Mouse (Mus musculus) T-cell, adult 2 months (primary cell): ENCODE measurements at regions not wholly inside any gene's neighbourhood (a gene's known extent, or its start where the extent isn't known, plus 50 kb on each side); places are given as distances from the start of the nearest gene placed in this dataset.

ENCODE experiments used
- DNase-seq: peaks from one replicate; pipeline ENCODE4 v3.0.0; 2022; ENCODE audit warnings: low spot score

DNA sequence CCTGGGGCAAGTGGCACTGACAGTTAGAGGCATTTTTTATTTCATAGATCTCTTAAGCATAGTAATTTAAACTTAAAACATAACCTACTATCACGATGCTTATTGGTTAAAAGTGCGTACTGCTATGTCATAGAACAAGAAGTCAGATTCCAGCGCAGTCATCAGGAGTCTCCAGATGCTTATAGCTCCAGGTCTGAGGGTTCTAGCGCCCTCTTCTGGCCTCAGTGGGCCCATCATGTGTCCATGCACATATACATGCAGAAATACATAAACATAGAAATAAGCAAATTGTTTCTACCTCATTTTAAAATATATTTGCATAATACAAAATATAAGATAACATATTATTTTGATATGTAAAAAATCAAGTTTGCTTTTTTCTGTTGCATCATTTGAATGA lies 1002.8 kb upstream of the Adgrl2 start:
- no peak for DNase-seq

DNA sequence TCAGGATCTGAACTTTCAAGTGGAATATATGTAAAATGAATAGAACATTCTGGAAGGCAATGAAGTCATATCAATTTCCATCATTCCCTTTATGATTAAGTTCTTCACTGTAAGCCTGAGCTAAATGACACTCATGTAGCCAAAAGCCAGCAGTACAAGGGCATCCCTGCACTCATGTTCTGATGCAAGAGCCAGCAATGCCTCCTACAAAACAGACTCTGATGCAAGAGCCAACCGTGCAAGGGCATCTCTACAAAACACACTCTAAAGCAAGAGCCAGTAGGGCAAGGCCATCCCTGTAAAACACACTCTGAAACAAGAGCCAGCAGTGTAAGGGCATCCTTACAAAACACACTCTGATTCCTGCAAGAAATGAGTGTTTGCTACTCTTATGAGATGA lies 997.4 kb upstream of the Adgrl2 start:
- no peak for DNase-seq

- DNase-seq = no peak
Measured at GRCm38 (mm10) chr3:149956993-149957392, 966.6 kb upstream of the Adgrl2 start.

- DNase-seq = no peak
Measured at GRCm38 (mm10) chr3:149936197-149936596, 945.8 kb upstream of the Adgrl2 start.

- no peak for DNase-seq
Measured at GRCm38 (mm10) chr3:149934832-149935231, 944.5 kb upstream of the Adgrl2 start.

- DNase-seq = no peak
Measured at GRCm38 (mm10) chr3:149928456-149929360, 938.4 kb upstream of the Adgrl2 start.

DNA sequence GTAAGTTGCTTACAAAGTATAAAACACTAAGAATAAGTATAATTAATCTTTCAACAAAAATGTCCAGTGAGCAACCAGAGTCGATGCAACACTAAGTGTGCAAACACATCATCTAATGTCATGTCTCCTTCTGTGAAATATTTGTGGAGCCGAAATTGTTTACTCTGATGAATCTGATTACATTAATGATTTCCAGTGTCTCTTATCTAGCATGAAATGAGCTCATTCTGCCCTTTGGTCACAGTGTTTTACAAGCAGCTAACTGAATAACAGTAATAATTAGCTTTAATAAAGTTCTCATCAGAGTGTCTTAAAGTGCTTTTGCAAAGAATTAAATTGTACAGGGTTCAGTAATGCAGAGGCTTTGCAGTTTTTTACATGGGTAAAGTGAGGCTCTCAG lies 929.9 kb upstream of the Adgrl2 start:
- DNase-seq = no peak

GRCm38 (mm10) chr3:149918201-149918600 lies 927.8 kb upstream of the Adgrl2 start:
- no peak for DNase-seq

DNA sequence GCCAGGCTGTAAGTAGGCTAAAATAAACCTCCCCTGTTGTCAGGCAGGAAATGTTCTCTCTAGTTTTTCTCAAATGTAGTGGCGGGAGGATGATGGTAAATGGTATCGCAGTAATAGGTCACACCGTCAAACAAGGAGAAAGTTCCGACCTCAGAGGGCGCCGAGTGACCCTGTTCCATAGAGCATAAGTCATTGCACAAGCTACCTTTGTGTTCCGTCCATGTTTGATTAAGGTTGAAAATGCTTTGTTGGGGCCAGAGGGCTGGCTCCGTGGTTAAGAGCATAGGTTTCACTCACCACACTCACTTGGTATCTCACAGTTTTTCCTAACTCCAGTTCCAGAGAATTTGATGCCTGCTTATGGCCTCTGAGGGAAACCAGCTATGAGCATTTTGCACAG lies 920.4 kb upstream of the Adgrl2 start:
- DNase-seq = no peak

DNA sequence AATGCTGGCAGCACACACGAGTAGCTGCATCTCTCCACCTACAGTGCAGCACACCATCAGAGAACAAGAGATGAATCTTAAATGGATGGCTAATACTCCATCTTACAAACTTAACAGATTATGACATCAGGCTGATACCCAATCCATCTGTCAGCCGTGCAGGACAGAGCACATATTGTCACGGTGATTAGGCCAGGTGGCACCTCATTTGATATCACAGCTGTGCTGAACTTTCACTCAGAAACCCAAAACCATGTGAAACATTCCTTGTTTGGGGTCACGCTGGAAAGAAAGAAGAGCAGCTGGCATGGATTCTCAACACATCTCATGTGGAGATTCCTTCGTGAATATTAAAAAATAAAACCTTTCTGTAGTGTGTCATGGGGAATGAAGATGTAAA lies 911.4 kb upstream of the Adgrl2 start:
- DNase-seq = no peak

DNA sequence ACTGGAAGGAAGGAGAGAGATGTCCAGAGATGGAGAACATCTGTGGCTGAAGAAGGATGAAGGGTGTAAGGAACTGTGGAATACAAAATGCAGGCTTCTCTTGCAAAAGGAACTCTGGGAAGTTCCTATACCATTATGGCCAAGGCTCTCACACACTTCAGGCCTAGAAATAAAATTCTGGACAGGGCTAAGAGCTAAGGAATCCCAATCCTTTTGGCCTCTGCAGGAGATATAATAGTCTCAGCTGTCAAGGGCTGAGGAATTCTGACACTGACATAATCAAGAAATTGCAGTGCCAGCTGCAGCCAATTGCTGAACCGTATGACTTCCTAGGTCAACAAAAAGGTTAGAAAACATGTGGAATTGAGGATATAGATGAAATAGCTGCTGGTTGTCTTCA lies 886.2 kb upstream of the Adgrl2 start:
- DNase-seq = no peak

GRCm38 (mm10) chr3:149865945-149866344 lies 875.6 kb upstream of the Adgrl2 start:
- DNase-seq = no peak

DNA sequence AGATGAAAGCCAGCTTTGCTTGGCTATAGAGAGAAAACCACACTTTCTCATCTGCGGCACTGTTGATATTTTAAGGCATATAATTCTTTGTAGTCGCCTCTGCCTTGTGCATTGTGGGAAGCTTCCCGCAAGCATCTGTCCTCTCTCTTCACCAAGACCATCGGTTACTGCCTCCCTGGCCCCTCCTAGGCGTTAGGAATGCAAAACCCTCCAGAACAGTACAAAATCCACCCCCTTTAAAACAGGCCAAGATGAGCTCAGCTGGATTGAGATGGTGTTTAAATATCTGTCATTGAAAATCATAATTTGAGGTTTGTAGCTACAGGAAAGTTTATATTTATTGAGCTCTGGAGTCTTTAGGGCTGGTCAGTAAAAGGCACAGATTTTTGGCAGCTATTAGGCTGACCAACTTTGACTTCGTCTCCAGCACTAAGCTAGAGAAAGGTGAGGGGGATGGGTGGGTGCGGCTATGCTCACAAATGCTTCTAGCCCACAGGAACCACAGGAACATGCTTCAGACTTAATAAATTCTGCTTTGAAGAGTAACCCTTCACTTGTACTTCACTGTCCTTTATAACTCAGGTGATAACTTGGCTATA lies 856.7 kb upstream of the Adgrl2 start:
- no peak for DNase-seq

DNA sequence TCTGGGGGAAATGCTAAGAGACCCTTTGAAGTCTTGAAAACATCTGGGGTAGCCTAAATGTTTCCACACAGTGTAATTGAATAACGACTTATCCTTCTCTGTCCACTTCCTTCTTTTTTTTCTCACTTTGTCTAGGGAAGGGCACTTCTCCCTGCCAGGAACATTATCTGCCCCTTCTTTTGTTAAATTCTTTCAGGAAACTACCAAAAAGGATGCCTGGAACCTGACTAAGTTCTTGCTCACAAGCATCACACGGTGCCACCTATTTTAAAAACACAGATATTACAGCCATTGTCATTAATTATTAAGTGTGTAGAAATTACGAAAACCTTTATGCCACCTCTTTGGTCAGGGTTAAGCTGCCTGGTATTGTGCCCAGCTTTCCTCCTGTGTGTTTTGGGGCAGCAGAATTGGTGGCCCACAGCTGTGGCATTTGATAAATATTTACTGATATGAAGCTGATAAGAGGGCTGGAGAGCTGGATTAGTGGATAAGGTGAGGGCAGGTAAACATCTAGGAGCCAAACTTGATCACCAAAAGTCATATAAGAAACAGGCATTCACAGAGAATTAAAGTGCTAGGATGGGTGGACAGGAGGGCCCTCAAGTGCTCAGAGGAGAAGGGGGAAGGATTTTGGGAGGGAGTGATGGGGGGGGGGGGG lies 855.6 kb upstream of the Adgrl2 start:
- DNase-seq = no peak

GRCm38 (mm10) chr3:149845083-149845825 lies 854.9 kb upstream of the Adgrl2 start:
- no peak for DNase-seq

DNA sequence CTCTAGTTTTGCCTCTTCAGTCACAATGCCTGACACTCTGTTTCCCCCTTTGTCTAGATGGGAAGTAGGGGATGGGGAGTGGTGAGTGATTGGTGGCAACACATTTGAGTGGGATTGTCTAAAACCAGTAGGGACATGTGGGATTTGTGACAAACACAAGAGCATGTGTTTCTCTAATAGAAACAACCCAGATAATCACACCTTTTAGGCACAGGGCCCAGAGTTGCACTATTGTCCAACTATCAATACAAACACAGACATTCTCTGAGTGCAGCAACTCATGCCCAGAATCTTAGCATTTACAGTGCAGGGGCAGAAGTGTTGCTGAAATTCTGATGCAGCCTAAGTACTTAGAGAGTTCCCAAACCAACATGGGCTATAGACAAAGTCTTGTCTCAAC lies 847.6 kb upstream of the Adgrl2 start:
- no peak for DNase-seq

- DNase-seq = no peak
Measured at GRCm38 (mm10) chr3:149836467-149837233, 846.3 kb upstream of the Adgrl2 start.

- DNase-seq = no peak
Measured at GRCm38 (mm10) chr3:149827181-149827580, 836.8 kb upstream of the Adgrl2 start.

- no peak for DNase-seq
Measured at GRCm38 (mm10) chr3:149826757-149827156, 836.4 kb upstream of the Adgrl2 start.

DNA sequence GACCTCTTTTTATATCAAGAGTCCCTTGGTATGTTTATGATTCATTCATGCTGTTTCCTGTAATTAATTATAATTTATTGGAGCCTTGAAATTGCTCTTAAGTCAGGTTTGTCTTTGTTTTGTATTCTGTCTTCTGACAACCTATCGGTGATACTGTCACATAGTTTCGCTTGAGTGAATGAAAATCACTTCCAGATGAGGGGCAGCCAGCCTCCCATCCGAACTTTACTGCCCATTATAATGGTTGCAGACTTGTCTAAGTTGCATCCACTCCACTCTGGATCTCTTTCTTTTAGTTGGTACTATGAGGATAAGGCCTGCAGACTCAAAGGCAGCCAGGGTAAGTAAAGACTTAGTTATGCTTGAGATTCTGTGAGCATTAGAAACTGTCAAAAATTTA lies 830.3 kb upstream of the Adgrl2 start:
- no peak for DNase-seq

GRCm38 (mm10) chr3:149819863-149820262 lies 829.5 kb upstream of the Adgrl2 start:
- no peak for DNase-seq

- no peak for DNase-seq
Measured at GRCm38 (mm10) chr3:149819081-149819480, 828.7 kb upstream of the Adgrl2 start.
